Mouse (Mus musculus): Measurements from ENCODE around the gene Mafb.
A peak's percentile ranks its signal among the peaks of the same experiment; 100 is the strongest.

The Mafb gene

DNA sequence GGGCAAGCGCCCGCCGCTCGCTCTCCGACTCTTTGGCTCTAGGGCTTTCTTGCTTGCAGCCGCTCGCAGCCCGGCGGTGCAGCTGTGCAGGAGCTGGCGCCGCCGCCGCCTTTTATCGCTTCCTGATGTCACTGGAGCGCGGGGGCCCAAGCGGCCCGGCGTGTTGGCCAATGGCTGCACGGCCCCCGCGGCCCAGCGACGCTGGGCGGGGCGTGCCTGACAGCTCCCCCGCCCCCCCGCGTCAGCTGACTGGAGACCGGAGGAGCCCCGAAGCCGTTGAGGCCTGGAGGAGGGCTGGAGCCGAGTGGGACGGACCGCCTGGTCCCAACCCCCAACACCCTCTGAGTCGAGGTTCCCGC, at the start of gene Mafb:
Gene Mafb, minus strand, starts transcription at position 86 of the 359 bp plus-strand sequence.
- peak; percentile 26 for DNase-seq

- DNase-seq, result no peak
Observed at GRCm38 (mm10) chr2:160415161-160415560, 48.3 kb upstream of the Mafb start.

DNA sequence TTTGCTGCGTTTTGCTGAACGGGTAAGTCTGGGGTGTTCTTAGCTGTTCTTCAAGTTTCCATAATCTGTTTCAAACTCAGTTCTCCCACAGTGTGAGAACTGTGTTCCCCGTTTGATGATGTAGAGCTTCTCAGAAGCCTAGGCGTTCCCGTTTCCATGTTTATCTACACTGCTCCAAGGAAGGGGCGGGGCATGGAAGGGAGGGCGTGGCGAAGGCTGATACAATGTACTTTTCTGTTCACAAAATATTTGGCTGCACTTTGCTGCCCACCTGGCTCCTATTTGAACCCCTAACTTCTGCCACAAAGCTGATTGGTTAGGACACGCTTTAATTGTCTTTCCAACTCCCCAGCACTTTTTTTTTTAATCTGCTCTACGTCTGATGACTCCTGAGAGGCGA, 47.9 kb upstream of the Mafb start:
- DNase-seq, result no peak

GRCm38 (mm10) chr2:160413982-160414381, 47.1 kb upstream of the Mafb start:
- DNase-seq, result no peak

GRCm38 (mm10) chr2:160413055-160413454, 46.2 kb upstream of the Mafb start:
- no peak for DNase-seq

DNA sequence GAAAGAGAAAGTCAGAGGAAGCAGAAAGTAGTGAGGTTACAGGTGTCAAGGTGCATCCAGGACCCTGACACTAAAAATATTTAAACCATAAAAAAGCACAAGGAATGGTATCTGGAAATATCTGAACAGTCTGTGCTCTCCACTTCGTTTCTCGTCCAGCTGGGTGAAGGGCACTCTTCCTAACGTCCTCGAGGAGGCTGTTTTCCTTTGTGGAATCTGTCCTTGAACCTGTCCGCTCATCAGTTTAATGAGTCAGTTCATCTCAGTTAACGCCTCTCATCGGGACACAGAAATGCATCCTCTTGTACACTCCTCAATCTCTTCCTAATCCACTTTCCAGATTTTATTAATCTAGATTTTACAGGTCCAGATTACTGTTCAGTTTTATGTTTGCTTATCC, 44.6 kb upstream of the Mafb start:
- DNase-seq, result no peak

GRCm38 (mm10) chr2:160407720-160408119, 40.9 kb upstream of the Mafb start:
- DNase-seq, result no peak

GRCm38 (mm10) chr2:160397747-160398146, 30.9 kb upstream of the Mafb start:
- DNase-seq, result no peak

- DNase-seq, result no peak
Observed at GRCm38 (mm10) chr2:160394735-160395134, 27.9 kb upstream of the Mafb start.

GRCm38 (mm10) chr2:160392648-160393047, 25.8 kb upstream of the Mafb start:
- no peak for DNase-seq

DNA sequence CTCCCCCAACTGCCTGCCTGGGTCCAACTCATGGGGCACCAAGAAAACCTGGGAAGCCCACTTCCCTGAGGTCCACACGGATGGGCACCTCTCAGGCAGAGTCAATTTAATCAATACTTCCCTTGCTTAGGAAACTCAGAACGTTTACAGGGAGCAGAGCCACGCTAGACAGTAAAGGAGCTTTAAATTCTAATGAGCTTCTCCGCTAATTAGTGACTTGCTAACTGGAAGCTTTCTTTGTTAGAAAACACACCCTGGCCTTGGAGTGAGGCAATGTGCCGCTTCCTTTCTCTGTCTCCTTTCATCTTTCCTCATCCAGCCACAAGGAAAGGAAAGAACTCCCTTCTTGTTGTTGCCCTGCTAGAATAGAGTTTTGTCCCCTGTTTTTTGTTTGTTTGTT, 21.7 kb upstream of the Mafb start:
- DNase-seq, result no peak

DNA sequence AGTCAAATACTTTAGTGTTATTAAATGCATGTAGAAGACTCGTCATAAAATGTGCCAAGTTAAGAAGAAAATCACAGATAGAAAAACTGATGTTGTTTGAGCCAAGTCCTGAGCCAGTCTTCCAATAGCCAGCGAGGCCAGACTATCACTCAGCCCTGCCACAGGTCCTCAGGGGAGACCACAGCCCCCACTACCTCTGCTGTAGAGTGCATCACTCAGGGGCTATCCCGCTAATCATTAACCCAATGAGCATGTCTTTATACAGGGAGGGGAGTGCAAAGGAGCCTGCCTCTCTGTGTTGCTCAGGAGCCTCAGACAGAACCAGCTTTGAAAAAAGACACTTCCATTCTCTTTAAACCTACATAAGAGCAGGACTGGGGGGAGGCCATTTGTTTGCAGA, 16.6 kb upstream of the Mafb start:
- no peak for DNase-seq

GRCm38 (mm10) chr2:160378271-160378670, 11.4 kb upstream of the Mafb start:
- DNase-seq, result no peak

DNA sequence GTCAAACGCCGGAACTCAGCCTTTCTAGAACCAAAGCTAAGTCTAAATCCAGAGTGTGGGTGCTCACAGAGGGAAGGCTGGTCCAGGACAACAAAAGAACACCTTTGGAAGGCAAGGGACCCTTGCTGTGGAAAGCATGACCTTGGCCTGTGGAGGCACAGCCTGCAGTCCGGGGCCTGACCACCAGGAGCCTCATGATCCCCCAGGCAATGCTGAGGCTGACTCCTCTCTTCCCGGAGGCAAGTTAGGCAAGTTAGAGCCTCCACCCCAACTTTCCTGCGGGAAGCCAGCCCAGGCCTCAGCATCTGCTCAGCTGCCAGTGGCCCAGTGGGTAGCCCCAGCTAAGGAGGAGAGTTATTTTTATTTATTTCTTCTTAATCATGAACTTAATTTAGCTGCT, 9.4 kb upstream of the Mafb start:
- DNase-seq, result no peak

GRCm38 (mm10) chr2:160369653-160370420, 3.0 kb upstream of the Mafb start:
- DNase-seq, result no peak

DNA sequence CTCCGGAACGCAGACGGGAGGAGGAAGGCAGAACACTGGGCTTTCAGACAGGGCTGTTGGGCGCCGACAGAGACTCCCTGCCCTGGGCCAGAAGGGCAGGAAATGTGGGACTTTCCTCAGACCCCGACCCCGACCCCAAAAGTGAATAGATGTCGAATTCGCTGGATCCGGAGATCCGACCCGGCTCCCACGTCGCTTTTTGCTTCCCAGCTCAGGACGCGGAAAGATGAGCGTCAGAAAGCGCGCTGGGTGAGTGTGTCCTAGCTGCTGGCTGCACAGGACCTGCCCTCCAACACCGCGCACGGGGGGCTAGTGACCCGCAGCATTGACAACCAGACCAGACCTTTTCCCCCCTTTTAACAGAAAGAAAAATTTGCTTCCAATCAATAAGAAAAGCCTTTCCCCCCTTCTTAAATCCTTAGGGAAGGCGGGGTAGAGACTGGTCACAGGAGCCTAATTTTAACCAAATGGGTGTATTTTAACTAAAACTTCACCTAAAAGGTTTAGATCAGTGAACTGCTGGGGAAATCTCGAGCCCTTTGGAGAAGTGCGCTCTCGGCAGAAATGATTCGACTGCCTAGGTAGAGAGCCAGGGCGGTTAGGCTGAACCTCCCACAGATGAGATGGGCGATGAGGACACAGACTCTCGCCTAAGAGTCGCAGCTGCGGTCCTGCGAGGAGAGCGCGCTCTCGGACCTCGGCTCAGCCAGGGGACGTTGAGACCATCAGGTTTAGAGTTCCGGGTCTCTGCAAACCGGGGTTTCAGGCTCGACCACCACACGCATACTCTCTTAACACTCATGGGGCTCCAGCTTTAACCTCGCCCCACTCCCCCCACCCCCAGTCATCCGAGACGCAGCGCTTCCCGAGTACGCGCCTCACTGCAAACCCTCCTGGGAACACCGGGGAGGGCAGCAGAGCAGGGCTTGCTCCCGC, 1.8 kb upstream of the Mafb start:
- DNase-seq, result no peak

- peak; percentile 25 for DNase-seq
Observed at GRCm38 (mm10) chr2:160367448-160368208, 763 bp upstream of the Mafb start.

DNA sequence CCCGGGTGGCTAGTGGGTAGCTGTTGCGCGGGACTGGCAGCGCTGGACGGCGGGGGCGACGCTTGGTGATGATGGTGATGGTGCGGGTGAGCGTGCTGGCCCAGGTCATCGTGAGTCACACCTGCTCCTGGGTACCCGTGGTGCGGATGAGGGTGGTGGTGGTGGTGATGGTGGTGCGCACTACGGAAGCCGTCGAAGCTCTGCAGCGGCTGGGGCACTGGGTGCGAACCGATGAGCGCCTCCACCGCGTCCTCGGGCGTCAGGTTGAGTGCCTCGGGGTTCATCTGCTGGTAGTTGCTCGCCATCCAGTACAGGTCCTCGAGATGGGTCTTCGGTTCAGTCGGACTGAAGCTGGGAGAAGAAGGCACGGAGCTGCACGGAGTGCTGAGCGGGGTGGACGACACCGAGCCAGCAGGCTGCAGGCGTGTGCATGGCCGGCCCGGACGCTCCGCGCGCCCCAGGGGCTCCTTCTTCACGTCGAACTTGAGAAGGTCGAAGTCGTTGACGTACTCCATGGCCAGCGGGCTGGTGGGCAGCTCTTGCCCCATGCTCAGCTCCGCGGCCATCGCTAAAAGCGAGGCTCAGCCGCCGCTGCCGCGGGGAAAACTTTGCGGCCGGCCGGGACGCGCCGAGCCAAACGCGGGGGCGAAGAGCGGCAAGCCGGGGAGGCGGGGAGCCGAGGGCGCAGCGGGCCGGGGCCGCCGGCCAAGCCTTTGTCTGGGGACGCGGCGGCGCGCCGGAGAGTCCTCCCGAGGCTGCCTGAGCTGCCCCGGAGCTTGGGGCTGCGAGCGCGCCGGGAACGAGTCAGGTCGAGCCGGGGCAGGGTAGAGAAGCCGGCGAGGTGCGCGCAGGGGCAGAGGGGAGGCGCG, 520 bp downstream of the Mafb start:
- DNase-seq, result no peak

- no peak for DNase-seq
Observed at GRCm38 (mm10) chr2:160365107-160365911, 1.6 kb downstream of the Mafb start.

DNA sequence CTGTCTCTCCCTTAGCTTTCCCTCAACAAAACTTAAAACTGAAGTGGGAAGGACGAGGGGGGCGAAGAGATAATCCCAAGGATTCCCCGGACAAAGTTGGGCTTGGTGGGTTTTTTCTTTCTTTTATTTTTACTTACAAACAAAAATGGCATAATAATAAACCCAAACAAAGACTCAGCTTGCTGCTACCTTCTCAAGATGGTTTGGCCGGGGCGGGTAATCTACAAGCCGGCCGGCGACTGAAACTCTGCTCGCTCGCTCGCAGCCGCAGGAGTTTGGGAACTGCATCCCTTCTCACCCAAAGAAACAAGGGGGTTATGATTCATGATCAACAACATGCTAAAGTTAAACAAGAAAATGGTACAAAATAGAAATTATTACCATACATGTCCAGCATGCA, 2.2 kb downstream of the Mafb start:
- no peak for DNase-seq

- no peak for DNase-seq
Observed at GRCm38 (mm10) chr2:160364128-160364650, 2.7 kb downstream of the Mafb start.

Measured in cerebellum, adult 11 months (tissue).